Mouse (Mus musculus) testis, adult 2 months (tissue): ENCODE results near the gene Celsr1. TPM values are rescaled to one million over a fixed set of nuclear protein-coding genes. Genes with fewer than 3 reads are reported as not detected.

Source experiments
- H3K27ac ChIP-seq: fragments of 200-500 bp; 2 replicates; pipeline ENCODE4 v1.5.1; 2012; ENCODE audit warnings: low read depth, low read length; ENCODE audit not compliant: control insufficient read depth, insufficient read depth
- H3K27me3 ChIP-seq: fragments of 200-500 bp; 2 replicates; pipeline ENCODE4 v1.6.1; 2012; ENCODE audit warnings: mild to moderate bottlenecking, low read length, moderate library complexity; ENCODE audit not compliant: control insufficient read depth, insufficient read depth
- H3K36me3 ChIP-seq: fragments of 200-500 bp; 2 replicates; pipeline ENCODE4 v1.6.1; 2012; ENCODE audit warnings: mild to moderate bottlenecking, low read length; ENCODE audit not compliant: control insufficient read depth, insufficient read depth
- H3K4me1 ChIP-seq: fragments of 200-500 bp; 2 replicates; pipeline ENCODE4 v1.6.1; 2012; ENCODE audit warnings: low read length; ENCODE audit not compliant: control insufficient read depth, insufficient read depth
- H3K4me3 ChIP-seq: fragments of 200-500 bp; 2 replicates; pipeline ENCODE4 v1.5.1; 2012; ENCODE audit warnings: low read depth, mild to moderate bottlenecking, low read length, moderate library complexity, mixed read lengths; ENCODE audit not compliant: control insufficient read depth
- CTCF ChIP-seq: fragments of 200-500 bp; IDR thresholded peaks from 2 replicates; pipeline ENCODE4 v1.5.1; 2012; ENCODE audit warnings: low read depth, mild to moderate bottlenecking, inconsistent platforms, low read length, moderate library complexity; ENCODE audit not compliant: control insufficient read depth, insufficient read depth, insufficient replicate concordance
- POLR2A ChIP-seq: fragments of 200-500 bp; IDR thresholded peaks from 2 replicates; pipeline ENCODE4 v1.6.1; 2012; ENCODE audit warnings: low read depth, mild to moderate bottlenecking, inconsistent platforms, low read length, moderate library complexity; ENCODE audit not compliant: control insufficient read depth
- polyA plus RNA-seq: library from polyadenylated mRNA; depleted of rRNA; stranded (reverse); fragments of >200 nt; gene quantifications from 2 replicates; pipeline ENCODE4 v1.2.3, GENCODE M21; 2012

Gene Celsr1
- polyA plus RNA-seq, 1 experiment: 0.15 TPM

DNA sequence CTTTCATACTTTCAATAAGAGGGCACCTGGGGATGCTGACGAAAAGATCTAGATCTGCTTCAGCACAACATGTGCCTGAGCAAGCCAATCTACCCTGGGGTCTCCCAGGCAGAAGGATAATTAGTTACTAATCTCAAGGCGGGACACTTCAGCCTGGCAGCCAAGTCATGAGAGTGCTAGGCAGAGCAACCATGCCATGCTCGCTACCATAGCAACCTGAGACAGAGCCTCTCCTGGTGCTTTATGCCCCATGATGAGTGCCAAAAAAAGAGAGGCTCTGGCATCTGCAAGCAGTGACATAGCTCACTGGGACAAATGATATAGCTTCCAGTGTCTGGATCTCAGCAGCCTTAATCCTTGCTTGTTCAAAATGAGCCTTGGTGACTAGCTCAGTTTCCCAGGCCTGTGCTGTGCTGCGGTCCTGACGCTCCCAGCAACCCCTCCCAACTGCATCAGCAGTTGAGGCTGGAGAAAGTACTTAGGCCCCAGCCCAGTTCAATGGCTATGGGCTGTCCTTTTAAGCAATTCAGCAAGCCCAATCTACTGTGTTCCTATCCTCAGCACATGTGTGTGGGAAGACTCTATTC is 32.8 kb downstream of the Celsr1 start:
- H3K27ac ChIP-seq: no peak overlapping the region
- H3K27me3 ChIP-seq: no peaks in the 10 kb centered on the region
- TF ChIP-seq POLR2A (no peak), CTCF (no peak)
- H3K4me3 ChIP-seq: no peak overlapping the region
- peaks cover 6% of the 10 kb centered on the region for H3K4me1 ChIP-seq
- H3K36me3 ChIP-seq: no peaks in the 10 kb centered on the region

DNA sequence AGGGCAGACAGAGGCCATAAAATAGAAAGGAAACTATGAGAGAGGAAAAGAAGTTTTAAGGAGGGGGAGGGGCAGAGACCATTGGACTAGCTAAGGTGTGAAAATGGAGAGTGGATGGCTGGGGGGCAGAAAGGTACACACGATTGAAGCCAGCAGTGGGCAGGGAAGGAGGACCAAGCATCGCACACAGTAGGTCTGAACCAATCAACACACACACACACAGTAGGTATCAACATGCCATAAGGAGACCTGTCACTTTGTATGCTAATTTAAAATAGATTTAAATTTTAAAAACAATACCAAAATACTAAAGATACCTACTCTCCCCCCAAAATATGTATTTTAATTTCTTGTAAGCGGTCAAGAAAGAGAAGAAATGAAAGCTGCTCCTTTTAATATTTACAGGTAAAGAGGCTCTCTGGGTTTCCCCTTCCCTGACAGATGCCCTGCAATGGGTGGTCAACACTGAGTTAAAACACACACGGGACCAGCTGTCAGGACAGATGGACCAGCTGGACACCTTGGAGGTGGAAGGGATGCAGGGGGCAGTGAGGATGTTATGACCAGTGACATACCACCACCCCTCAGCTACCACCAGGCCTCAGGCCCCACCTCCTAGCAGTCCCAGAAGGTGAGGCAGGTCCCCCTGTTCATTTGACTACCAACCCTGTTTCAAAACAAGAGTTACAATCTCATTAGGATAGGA is 34.9 kb downstream of the Celsr1 start:
- Histone ChIP-seq H3K4me3 (no peak overlapping the region), H3K36me3 (no peaks in the 10 kb centered on the region), H3K27me3 (no peaks in the 10 kb centered on the region), H3K4me1 (no peaks in the 10 kb centered on the region), H3K27ac (no peak overlapping the region)
- TF ChIP-seq CTCF: no peak
- no peak for TF ChIP-seq POLR2A

DNA sequence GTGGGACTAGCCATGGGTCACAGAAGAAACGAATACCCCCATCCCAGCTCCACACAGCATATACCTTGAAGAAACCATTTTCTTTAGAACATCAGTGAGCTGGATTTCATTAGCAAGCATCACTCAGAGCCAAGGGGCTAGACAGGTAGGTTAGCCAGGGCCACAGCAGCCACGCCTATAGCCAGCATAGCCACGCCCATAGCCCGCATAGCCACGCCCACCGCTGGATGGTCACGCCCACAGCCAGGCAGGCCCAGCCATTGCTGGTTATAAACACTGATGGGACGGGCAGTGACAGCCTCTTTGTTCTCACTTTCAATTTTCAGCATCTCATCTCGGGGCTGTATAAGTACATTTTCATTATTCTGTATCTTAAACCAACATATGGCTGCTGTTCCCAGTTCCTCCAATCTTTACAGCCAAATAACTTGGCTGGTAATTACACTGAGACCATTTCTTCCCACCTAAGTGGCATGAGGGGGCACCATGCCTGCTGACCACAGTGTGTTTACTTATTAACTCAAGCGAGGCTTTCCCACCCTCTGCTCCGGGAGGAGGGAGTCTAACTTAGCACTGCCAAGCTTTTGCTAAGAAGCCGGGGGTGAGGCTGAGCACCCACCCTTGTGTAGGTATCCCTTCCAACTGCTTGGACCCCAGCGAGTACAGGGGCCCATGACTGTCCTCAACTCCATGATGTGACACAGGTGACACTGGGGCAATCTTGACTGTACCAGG is 37.4 kb downstream of the Celsr1 start:
- Histone ChIP-seq H3K27me3 (no peaks in the 10 kb centered on the region), H3K4me1 (no peaks in the 10 kb centered on the region), H3K36me3 (no peaks in the 10 kb centered on the region), H3K27ac (no peak overlapping the region), H3K4me3 (no peak overlapping the region)
- TF ChIP-seq CTCF (no peak), POLR2A (no peak)

DNA sequence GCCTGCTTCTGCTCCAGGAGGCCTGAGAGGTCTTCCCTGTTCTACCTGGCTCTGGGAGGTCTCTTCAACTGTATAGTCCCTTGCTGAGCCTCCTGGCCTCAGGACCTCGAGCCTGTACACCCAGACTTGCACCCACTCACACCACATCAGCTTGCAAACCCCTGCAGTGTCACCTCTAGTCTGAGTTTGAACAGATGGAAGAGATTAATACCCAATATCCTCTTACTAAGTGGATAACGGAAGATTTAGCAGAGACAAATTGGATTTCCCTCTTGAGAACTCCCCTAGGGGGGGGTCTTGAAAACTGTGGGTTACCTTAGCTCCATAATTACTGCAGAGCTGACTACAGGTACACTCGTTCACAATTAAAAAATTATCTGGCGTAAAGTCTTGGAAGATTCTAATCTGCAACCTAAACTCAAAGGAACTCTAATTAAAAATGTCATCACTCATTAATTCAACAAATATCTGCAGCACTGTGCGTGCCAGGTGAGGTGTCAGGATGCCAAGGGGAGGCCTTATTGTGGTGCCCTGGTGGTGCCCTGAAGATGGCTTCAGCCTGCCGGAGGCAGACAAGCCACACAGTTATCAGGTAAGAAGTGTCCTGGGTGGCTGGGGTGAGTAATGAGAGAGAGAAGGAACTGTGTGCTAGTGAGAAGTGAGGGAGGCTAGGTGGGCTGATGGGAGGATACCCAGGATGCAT is 38.5 kb downstream of the Celsr1 start:
- no peak overlapping the region for H3K4me3 ChIP-seq
- H3K36me3 ChIP-seq: no peaks in the 10 kb centered on the region
- H3K4me1 ChIP-seq: no peaks in the 10 kb centered on the region
- H3K27me3 ChIP-seq: no peaks in the 10 kb centered on the region
- no peak overlapping the region for H3K27ac ChIP-seq
- no peak for TF ChIP-seq POLR2A
- TF ChIP-seq CTCF: no peak

- Histone ChIP-seq H3K36me3 (no peaks in the 10 kb centered on the region), H3K4me3 (no peak overlapping the region), H3K4me1 (no peaks in the 10 kb centered on the region), H3K27ac (no peak overlapping the region), H3K27me3 (no peaks in the 10 kb centered on the region)
- TF ChIP-seq CTCF (no peak), POLR2A (no peak)
These were observed 39.5 kb downstream of the Celsr1 start for GRCm38 (mm10) chr15:85993931-85994583.

DNA sequence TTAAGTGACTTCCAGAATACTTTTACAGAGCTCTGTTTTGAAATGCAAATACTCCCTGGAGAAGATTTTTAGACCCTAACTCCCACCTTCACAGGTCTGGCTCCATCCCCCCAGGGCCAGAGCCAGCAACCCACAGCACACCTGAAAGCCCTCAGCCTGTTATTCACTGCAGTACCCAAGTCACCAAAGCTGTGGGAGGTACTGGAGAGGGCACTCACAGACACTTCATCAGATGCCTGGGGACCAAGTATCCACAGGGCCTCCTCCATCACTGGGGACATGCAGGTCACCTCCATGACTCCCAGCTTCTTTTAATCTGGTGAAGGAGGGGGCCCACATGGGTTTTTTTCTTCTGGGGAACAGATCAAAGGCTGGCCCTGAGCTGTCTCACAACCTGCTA is 40.2 kb downstream of the Celsr1 start:
- Histone ChIP-seq H3K36me3 (no peaks in the 10 kb centered on the region), H3K27ac (no peak overlapping the region), H3K4me1 (no peaks in the 10 kb centered on the region), H3K27me3 (no peaks in the 10 kb centered on the region), H3K4me3 (no peak overlapping the region)
- TF ChIP-seq CTCF (no peak), POLR2A (no peak)
